Mouse (Mus musculus): ENCODE measurements at regions not wholly inside any gene's neighbourhood (a gene's known extent, or its start where the extent isn't known, plus 50 kb on each side); places are given as distances from the start of the nearest gene placed in this dataset.

DNA sequence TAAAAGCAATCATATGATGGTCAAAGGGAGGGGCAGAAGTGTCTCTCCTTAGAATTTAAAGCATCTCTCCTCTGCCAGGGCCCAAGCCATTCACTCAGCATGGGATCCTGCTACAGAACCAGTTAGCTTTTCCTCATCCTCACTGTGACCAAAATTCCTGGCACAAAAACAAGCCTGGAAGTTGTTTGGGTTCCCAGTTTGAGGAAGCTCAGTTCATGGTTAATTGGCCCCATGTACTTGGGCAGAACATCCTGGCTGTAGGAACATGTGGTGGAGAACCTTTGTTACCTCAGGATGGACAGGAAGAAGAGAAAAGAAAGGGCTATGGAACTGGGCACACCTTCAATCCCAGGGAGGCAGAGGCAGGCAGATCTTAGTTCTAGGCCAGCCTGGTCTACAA lies 52.4 kb upstream of the Mfge8 start:
- Histone ChIP-seq H3K36me3 (ENCODE audit: insufficient read depth, low read length) (no peaks in the 10 kb centered on the region), H3K27ac (ENCODE audit: low read length) (no peak overlapping the region), H3K9me3 (ENCODE audit: low read length) (no peaks in the 10 kb centered on the region), H3K4me2 (replicated peaks; ENCODE audit: low read depth, low read length) (no peak overlapping the region), H3K27me3 (replicated peaks; ENCODE audit: insufficient read depth, low read length) (no peaks in the 10 kb centered on the region), H3K4me1 (ENCODE audit: insufficient read depth, low read depth, low read length) (peaks cover 6% of the 10 kb centered on the region; the same call in 1 of the 2 replicates), H3K9ac (replicated peaks; ENCODE audit: low read depth) (no peak overlapping the region), H3K4me3 (ENCODE audit: low read depth, low read length) (no peak overlapping the region)
- ATAC-seq: no peak
- no peak for TF ChIP-seq EP300 (IDR thresholded peaks at IDR 0.05)
- no peak for TF ChIP-seq CTCF (IDR thresholded peaks at IDR 0.05)
- DNase-seq (ENCODE audit: low spot score): no peak

DNA sequence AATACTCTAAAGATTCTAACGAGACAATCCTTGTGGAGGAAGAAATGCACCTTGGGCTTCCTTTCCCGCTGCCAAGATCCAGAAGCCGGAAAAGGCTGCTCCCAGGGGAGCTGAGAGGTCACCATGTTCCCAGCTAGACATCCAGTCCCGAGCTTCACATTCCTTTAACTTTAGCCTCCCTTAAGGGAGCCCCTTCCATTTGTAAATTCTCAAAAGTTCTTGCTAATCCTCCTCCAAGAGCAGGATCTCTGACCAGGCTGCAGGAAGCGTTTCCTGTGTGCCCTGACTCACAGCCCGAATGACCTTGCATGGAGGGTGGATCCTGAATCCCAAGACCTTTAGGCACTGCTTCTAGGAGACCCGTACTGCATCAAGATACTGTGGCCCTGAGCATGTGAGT lies 53.5 kb upstream of the Mfge8 start:
- peak; percentile 82 for ATAC-seq

DNA sequence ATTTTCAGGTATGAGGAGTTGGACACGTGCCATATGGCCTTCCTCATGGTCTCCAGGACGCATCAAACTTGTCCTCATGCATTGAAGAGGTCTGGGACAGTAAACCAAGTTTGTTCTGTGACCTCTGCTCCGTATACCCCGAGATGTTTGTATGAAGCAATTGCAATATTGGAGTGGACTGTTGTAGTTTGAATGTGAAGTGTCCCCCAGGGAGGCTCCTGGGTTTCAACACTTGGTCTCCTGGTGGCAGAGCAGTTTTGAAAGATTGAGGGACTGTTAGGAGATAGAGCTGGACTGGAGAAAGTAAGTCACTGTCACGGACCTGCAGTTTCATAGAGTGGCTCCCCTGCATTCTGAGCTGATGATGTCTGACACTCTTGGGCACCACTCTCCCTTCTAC lies 54.6 kb upstream of the Mfge8 start:
- H3K4me3 ChIP-seq (ENCODE audit: low read depth, low read length): no peak overlapping the region
- H3K9me3 ChIP-seq (ENCODE audit: low read length): no peaks in the 10 kb centered on the region
- TF ChIP-seq CTCF (IDR thresholded peaks at IDR 0.05): no peak
- no peak for TF ChIP-seq EP300 (IDR thresholded peaks at IDR 0.05)
- DNase-seq (ENCODE audit: low spot score): no peak
- H3K36me3 ChIP-seq (ENCODE audit: insufficient read depth, low read length): no peaks in the 10 kb centered on the region
- WGBS: 65% methylated on average over 5 of the region's 5 CpGs
- no peaks in the 10 kb centered on the region for H3K27me3 ChIP-seq (replicated peaks; ENCODE audit: insufficient read depth, low read length)
- H3K4me1 ChIP-seq (ENCODE audit: insufficient read depth, low read depth, low read length): peaks cover 6% of the 10 kb centered on the region; the same call in 1 of the 2 replicates
- ATAC-seq: no peak
- H3K9ac ChIP-seq (replicated peaks; ENCODE audit: low read depth): no peak overlapping the region
- H3K4me2 ChIP-seq (replicated peaks; ENCODE audit: low read depth, low read length): no peak overlapping the region
- peak overlapping the region; percentile 71; the same call in 1 of the 2 replicates for H3K27ac ChIP-seq (ENCODE audit: low read length)

More for the DNA sequence above, 53.5 kb upstream of the Mfge8 start:
- Histone ChIP-seq H3K9ac (replicated peaks; ENCODE audit: low read depth) (no peak overlapping the region), H3K4me1 (ENCODE audit: insufficient read depth, low read depth, low read length) (peaks cover 6% of the 10 kb centered on the region; the same call in 1 of the 2 replicates), H3K4me3 (ENCODE audit: low read depth, low read length) (no peak overlapping the region), H3K36me3 (ENCODE audit: insufficient read depth, low read length) (no peaks in the 10 kb centered on the region), H3K4me2 (replicated peaks; ENCODE audit: low read depth, low read length) (no peak overlapping the region), H3K27me3 (replicated peaks; ENCODE audit: insufficient read depth, low read length) (no peaks in the 10 kb centered on the region), H3K27ac (ENCODE audit: low read length) (peak overlapping the region; percentile 71), H3K9me3 (ENCODE audit: low read length) (no peaks in the 10 kb centered on the region)
- DNase-seq (ENCODE audit: low spot score): peak; percentile 54
- 24% methylated on average over 7 of the region's 7 CpGs for WGBS
- TF ChIP-seq CTCF (IDR thresholded peaks at IDR 0.05) (no peak), EP300 (IDR thresholded peaks at IDR 0.05) (peak; percentile 42; the same call in 1 of the 2 replicates)

DNA sequence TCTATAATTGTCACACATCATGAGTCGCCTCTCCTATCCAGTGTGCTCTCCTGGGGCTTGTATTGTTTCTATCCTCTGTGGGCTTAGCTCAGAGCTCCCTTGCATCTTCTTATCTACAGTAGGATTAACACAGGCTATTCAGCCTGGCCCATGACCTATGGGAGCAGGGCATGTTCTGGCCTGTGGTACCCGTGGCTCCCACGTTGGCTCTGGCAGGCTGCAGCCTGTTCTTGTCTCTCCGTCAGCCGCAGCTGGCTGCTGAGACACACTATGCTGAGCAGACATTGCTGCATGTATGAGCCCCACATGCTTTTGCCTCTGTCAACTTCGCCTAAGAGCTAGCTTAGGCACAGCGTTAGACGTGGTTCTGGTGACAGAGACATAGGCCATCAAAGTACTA lies 58.3 kb upstream of the Mfge8 start:
- ATAC-seq: no peak
- no peak overlapping the region for H3K9ac ChIP-seq (replicated peaks; ENCODE audit: low read depth)
- H3K27me3 ChIP-seq (replicated peaks; ENCODE audit: insufficient read depth, low read length): no peaks in the 10 kb centered on the region
- TF ChIP-seq EP300 (IDR thresholded peaks at IDR 0.05) (no peak), CTCF (IDR thresholded peaks at IDR 0.05) (no peak)
- WGBS: 46% methylated on average over 8 of the region's 8 CpGs
- no peak overlapping the region for H3K4me3 ChIP-seq (ENCODE audit: low read depth, low read length)
- H3K27ac ChIP-seq (ENCODE audit: low read length): no peak overlapping the region
- H3K9me3 ChIP-seq (ENCODE audit: low read length): no peaks in the 10 kb centered on the region
- no peak overlapping the region for H3K4me2 ChIP-seq (replicated peaks; ENCODE audit: low read depth, low read length)
- peak; percentile 26 for DNase-seq (ENCODE audit: low spot score)
- peaks cover 16% of the 10 kb centered on the region; the same call in 1 of the 2 replicates for H3K4me1 ChIP-seq (ENCODE audit: insufficient read depth, low read depth, low read length)
- H3K36me3 ChIP-seq (ENCODE audit: insufficient read depth, low read length): no peaks in the 10 kb centered on the region

DNA sequence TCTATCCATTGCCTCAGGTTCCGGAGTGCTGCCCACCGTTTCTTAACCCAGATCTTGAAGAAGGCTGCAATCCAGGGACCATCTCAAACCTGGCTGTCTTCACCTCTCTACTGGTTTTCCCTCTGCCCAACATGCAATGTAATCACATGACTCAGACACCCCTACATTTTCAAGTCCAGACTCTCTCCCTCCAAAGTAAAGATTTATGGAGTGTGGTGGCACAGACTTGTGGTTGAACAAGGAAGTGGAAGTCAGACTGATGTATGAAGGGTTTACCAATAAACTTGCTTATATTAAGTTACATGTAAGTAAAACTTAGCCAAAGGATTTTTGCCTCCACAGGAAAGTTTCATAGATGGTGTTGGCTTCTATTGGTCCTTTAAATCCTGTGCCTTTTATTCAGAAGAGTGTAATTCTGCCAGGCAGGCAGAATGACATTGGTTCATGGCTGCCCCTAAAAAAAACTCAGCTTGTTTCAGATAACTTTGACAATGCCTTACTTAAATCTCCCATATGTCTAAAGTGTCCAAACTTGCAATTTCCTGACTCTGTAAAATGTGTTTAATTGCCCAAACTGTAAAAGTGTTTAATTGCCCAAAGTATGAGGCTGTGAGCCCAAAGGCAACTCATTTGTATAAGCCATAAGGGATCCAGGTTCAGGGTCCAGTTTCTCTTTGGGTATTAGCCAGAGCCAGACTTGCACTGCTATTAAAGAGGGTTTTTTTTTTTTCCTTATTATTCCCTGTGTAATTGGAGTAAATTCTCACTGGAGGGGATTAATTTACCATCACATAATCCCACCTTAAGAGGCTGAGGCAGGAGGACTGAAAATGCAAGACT lies 61.7 kb upstream of the Mfge8 start:
- Histone ChIP-seq H3K4me1 (ENCODE audit: insufficient read depth, low read depth, low read length) (peaks cover 10% of the 10 kb centered on the region; the same call in 1 of the 2 replicates), H3K9ac (replicated peaks; ENCODE audit: low read depth) (no peak overlapping the region), H3K4me2 (replicated peaks; ENCODE audit: low read depth, low read length) (peak overlapping the region; percentile 34; the same call in 1 of the 2 replicates), H3K27ac (ENCODE audit: low read length) (no peak overlapping the region), H3K36me3 (ENCODE audit: insufficient read depth, low read length) (no peaks in the 10 kb centered on the region), H3K4me3 (ENCODE audit: low read depth, low read length) (no peak overlapping the region), H3K27me3 (replicated peaks; ENCODE audit: insufficient read depth, low read length) (no peaks in the 10 kb centered on the region), H3K9me3 (ENCODE audit: low read length) (no peaks in the 10 kb centered on the region)
- TF ChIP-seq EP300 (IDR thresholded peaks at IDR 0.05): no peak
- TF ChIP-seq CTCF (IDR thresholded peaks at IDR 0.05): peak; percentile 24; the same call in 1 of the 2 replicates
- DNase-seq (ENCODE audit: low spot score) (peak; percentile 22), ATAC-seq (no peak)
- WGBS: 80% methylated on average over 2 of the region's 2 CpGs

DNA sequence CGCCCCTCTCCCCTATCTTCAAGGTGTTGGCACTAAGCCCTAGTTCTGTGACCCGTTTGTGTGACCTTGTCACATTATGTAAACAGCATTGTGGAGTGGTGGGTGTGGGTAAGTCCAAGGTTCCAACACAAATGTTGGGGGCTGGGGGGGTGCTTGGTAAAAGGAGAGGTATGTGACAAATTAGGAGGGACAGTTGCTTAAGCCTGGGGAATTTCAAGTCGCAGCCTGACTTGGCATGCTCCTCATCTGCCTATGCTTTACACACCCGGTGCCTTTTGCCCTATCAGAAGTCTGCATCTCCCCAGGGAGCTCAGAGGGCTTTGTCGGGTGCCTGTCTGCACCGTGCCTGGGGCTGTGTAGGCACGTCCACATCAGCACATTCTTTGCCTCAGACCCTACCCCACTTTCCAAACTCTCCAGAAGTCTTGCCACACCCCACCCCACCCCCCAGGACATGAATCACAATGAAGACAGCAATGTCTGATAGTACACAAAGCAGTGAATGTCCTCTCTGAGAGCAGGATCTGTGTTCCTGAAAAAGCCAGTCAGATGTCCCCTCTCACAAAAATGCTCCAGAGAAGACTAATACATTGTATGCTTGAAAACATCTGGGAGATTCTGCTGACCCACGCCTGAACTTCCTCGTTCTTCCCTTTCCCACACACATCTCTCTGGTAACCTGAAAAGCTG lies 61.6 kb upstream of the Abhd2 start:
- ATAC-seq (peak; percentile 89), DNase-seq (ENCODE audit: low spot score) (peak; percentile 73)
- WGBS: 3% methylated on average over 9 of the region's 9 CpGs
- H3K27me3 ChIP-seq (replicated peaks; ENCODE audit: insufficient read depth, low read length): no peaks in the 10 kb centered on the region
- H3K4me1 ChIP-seq (ENCODE audit: insufficient read depth, low read depth, low read length): peaks cover 10% of the 10 kb centered on the region; the same call in 1 of the 2 replicates
- no peak overlapping the region for H3K4me3 ChIP-seq (ENCODE audit: low read depth, low read length)
- H3K27ac ChIP-seq (ENCODE audit: low read length): no peak overlapping the region
- TF ChIP-seq EP300 (IDR thresholded peaks at IDR 0.05) (peak; percentile 4; the same call in 1 of the 2 replicates), CTCF (IDR thresholded peaks at IDR 0.05) (no peak)
- H3K9me3 ChIP-seq (ENCODE audit: low read length): no peaks in the 10 kb centered on the region
- no peak overlapping the region for H3K9ac ChIP-seq (replicated peaks; ENCODE audit: low read depth)
- H3K4me2 ChIP-seq (replicated peaks; ENCODE audit: low read depth, low read length): peak overlapping the region; percentile 34
- H3K36me3 ChIP-seq (ENCODE audit: insufficient read depth, low read length): no peaks in the 10 kb centered on the region

Data from lung, postnatal 0 days (tissue).